Mouse (Mus musculus) CH12.LX (cell line): ENCODE data around the gene Actr1b.

Source experiments
- CHD2 ChIP-seq: IDR thresholded peaks from 2 replicates; pipeline ENCODE4 v1.6.1; 2011; ENCODE audit warnings: low read length, improper control_type of control experiment
- CTCF ChIP-seq, 2 experiments: IDR thresholded peaks in 1 of 2; conservative IDR thresholded peaks in 1 of 2; 2 replicates each; pipeline ENCODE4 v1.5.1; 2011 to 2012; ENCODE audit warnings: low read depth in 2 of 2, low read length in 2 of 2, improper control_type of control experiment in 1 of 2, inconsistent platforms in 1 of 2, mild to moderate bottlenecking in 1 of 2, moderate library complexity in 1 of 2
- POLR2A ChIP-seq: IDR thresholded peaks from 2 replicates; pipeline ENCODE4 v1.6.1; 2011; ENCODE audit warnings: low read depth, mild to moderate bottlenecking, improper control_type of control experiment, low read length
- USF2 ChIP-seq: conservative IDR thresholded peaks from 2 replicates; pipeline ENCODE4 v1.6.1; 2011; ENCODE audit warnings: low read depth, low read length, improper control_type of control experiment
- ZC3H11A ChIP-seq: IDR thresholded peaks from 2 replicates; pipeline ENCODE4 v1.6.1; 2012; ENCODE audit warnings: low read depth, mild to moderate bottlenecking, inconsistent platforms, low read length, improper control_type of control experiment

- TF ChIP-seq CTCF (conservative IDR thresholded peaks at IDR 0.05 in 1 of 2, IDR thresholded peaks at IDR 0.05 in 1 of 2; ENCODE audit: low read depth in 2 of 2, low read length in 2 of 2) = no peak
- no peak for TF ChIP-seq ZC3H11A
- TF ChIP-seq CHD2 = no peak
- no peak for TF ChIP-seq POLR2A
- TF ChIP-seq USF2 = no peak
These were observed 39.9 kb upstream of the Actr1b start for GRCm38 (mm10) chr1:36753932-36754675.
